Mouse (Mus musculus) B cell, adult 67 days (primary cell): ENCODE data around the gene Mast1. TPM values are rescaled to one million over a fixed set of nuclear protein-coding genes. Genes with fewer than 3 reads are reported as not detected.

Experiments used
- total RNA-seq, 2 experiments: library from RNA; stranded (reverse); gene quantifications; 4 replicates each; pipeline ENCODE4 v1.2.4; 2023

Gene Mast1
- total RNA-seq = under 1 TPM; 0.30 to 0.32 TPM

GRCm38 (mm10) chr8:84936962-84937546 lies at the start of gene Mast1:
Gene Mast1 (minus strand): TSS chr8:84937359.

GRCm38 (mm10) chr8:84978248-84978940 lies 41.2 kb upstream of the Mast1 start, which contains the start of gene Junb:
Gene Junb (minus strand): TSS chr8:84978718.

DNA sequence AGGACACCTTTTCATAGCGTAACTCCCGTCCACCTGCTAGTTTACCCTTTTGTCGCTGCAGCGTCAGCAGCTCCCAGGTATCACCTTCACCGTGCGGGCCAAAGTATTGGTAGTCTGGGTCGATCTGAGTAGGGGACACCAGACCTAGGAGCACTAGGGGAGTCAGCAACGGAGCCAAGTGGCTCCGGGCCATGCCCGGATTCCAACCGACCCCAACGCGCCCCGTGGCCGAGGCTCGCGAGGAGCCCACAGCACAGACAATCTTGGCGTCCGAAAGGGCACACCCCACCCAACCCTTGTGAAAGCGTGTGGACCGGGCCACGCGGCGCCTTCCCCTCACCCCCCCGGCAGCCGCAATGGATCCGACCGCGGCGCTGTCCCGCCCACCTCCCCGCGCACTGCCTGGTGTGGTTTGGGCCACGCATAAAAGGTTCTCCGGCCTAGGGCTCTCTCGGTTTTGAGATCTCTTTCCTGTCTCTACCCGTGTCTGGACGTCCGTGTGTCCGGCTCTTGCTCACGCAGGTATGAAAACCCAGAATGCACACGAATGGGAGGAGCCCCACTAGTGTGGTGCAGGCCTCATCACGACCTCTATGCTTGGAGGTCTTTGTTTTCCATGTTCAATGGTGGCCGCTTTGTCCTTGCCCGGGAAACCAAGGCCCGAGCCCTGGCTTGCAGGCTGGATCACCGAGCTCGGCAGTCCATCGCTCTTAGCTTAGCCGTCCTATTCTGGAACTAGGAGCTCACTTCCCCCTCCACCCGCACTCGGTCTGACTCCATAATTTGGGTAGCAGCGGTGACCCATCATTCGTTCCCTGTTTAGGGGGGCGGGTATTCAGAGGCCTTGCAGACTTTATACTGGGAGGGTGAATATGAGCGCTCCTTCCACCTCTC lies 32.3 kb upstream of the Mast1 start, which contains the start of the genes Gm49661, Prdx2 and Rnaseh2a:
Gene Gm49661 (minus strand): TSS at position 193 of the 894 bp plus-strand sequence.
Gene Prdx2 (plus strand): TSS at position 347 of the 894 bp plus-strand sequence.
Gene Rnaseh2a (minus strand): TSS at position 527 of the 894 bp plus-strand sequence.

DNA sequence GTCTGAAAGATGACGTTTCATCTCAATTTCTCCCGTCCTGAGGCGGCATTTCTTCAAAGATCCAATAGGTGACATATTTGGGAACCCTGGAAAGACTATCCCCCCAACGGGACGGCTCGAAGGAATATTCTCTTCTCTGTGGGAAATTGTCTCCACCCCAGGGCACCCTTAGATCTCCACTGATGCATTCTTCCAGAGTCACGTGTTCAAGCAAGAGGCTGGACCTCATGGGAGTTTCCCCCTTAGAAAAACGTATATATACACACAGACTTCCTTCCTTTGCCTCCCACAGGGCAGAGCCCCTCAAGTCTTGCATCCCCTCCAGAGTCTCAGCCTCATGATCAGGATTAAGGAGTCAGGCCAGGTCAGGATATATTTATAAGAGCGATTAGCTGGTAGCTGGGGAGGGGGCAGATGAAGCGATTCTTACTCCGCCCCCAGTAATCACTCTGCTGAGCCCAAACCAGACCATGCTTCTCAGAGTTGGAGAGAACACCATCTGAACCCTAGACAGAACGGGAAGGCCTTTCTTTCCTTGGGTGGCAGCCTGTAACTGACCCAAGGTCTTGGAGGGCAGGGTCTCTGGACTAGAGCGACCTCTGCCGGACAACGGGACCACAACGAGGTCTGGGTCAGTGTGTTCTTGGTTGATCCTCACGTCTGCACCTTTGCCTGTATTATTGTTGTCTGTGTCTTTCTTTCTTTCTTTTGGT lies 9.5 kb upstream of the Mast1 start, which contains the start of gene Rtbdn:
Gene Rtbdn (plus strand): TSS at position 464 of the 713 bp plus-strand sequence.

GRCm38 (mm10) chr8:84908421-84909161 lies 28.6 kb downstream of the Mast1 start, which contains the start of gene Dnase2a:
Gene Dnase2a (plus strand): TSS chr8:84908560.

GRCm38 (mm10) chr8:84901752-84902151 lies 35.4 kb downstream of the Mast1 start, which contains the start of gene Klf1:
Gene Klf1 (plus strand): TSS chr8:84901928.

GRCm38 (mm10) chr8:84893709-84894134 lies 43.4 kb downstream of the Mast1 start, which contains the start of gene Gcdh:
Gene Gcdh (minus strand): TSS chr8:84893921.

GRCm38 (mm10) chr8:84871376-84872308 lies 65.5 kb downstream of the Mast1 start, which contains the start of gene Syce2:
Gene Syce2 (plus strand): TSS chr8:84872111.

Other genes starting within 250 kb of the Mast1 start
- 10 to 100 TPM; 60.9 to 61.2 TPM for gene Nacc1, start 249.5 kb downstream of the Mast1 start, total RNA-seq
- 100 to 1,000 TPM; 121 to 155 TPM for gene Lyl1, start 235.9 kb downstream of the Mast1 start, total RNA-seq
- not detected for gene G430095P16Rik, start 214.4 kb downstream of the Mast1 start, total RNA-seq
- 1 to 10 TPM; 2.1 to 3.5 TPM for gene Nfix, start 137.0 kb downstream of the Mast1 start, total RNA-seq
- 1 to 10 TPM; 3.7 TPM for gene Dand5, start 114.5 kb downstream of the Mast1 start, total RNA-seq
- gene Gadd45gip1, start 105.8 kb downstream of the Mast1 start, total RNA-seq = 10 to 100 TPM; 11.6 to 15.1 TPM
- 10 to 100 TPM; 50.4 to 66.1 TPM for gene Rad23a, start 96.7 kb downstream of the Mast1 start, total RNA-seq
- 100 to 1,000 TPM; 565 to 613 TPM for gene Calr, start 90.4 kb downstream of the Mast1 start, total RNA-seq
- gene Farsa, start 80.4 kb downstream of the Mast1 start, total RNA-seq = 10 to 100 TPM; 77.3 to 81.2 TPM
- gene Syce2, start 65.2 kb downstream of the Mast1 start, total RNA-seq = 1 to 10 TPM; 5.8 to 8.6 TPM
- gene Gcdh, start 43.4 kb downstream of the Mast1 start, total RNA-seq = 10 to 100 TPM; 22.0 to 32.9 TPM
- not detected for gene Klf1, start 35.4 kb downstream of the Mast1 start, total RNA-seq
- gene Dnase2a, start 28.8 kb downstream of the Mast1 start, total RNA-seq = 10 to 100 TPM; 62.8 to 69.8 TPM
- gene Rtbdn, start 9.6 kb upstream of the Mast1 start, total RNA-seq = not detected
- gene Gm49661, start 32.1 kb upstream of the Mast1 start, total RNA-seq = not detected
- gene Prdx2, start 32.2 kb upstream of the Mast1 start, total RNA-seq = 10 to 100 TPM; 49.2 to 58.7 TPM
- 10 to 100 TPM; 35.8 to 48.7 TPM for gene Rnaseh2a, start 32.4 kb upstream of the Mast1 start, total RNA-seq
- gene Junb, start 41.4 kb upstream of the Mast1 start, total RNA-seq = 1,000 to 10,000 TPM in 1 of 2 experiments, 100 to 1,000 TPM in 1; 703 to 1,140 TPM
- 1 to 10 TPM; 6.2 to 7.5 TPM for gene Hook2, start 53.2 kb upstream of the Mast1 start, total RNA-seq
- gene Best2, start 77.2 kb upstream of the Mast1 start, total RNA-seq = not detected
- 10 to 100 TPM; 74.7 to 77.8 TPM for gene Asna1, start 87.9 kb upstream of the Mast1 start, total RNA-seq
- gene Trir, start 89.5 kb upstream of the Mast1 start, total RNA-seq = 100 to 1,000 TPM; 207 to 213 TPM
- 10 to 100 TPM; 43.3 to 52.5 TPM for gene Tnpo2, start 99.6 kb upstream of the Mast1 start, total RNA-seq
- 10 to 100 TPM; 12.4 to 17.5 TPM for gene Fbxw9, start 122.7 kb upstream of the Mast1 start, total RNA-seq
- gene Gm5741, start 130.6 kb upstream of the Mast1 start, total RNA-seq = not detected
- 100 to 1,000 TPM; 112 to 143 TPM for gene Dhps, start 134.4 kb upstream of the Mast1 start, total RNA-seq
- 10 to 100 TPM; 43.3 to 49.1 TPM for gene Wdr83os, start 143.4 kb upstream of the Mast1 start, total RNA-seq
- gene Wdr83, start 143.9 kb upstream of the Mast1 start, total RNA-seq = 10 to 100 TPM; 15.8 to 22.6 TPM
- 100 to 1,000 TPM; 166 to 174 TPM for gene Man2b1, start 145.9 kb upstream of the Mast1 start, total RNA-seq
- under 1 TPM; 0.30 to 0.35 TPM for gene Zfp791, start 185.7 kb upstream of the Mast1 start, total RNA-seq
- not detected for gene Cks1brt, start 214.6 kb upstream of the Mast1 start, total RNA-seq